Mouse (Mus musculus) heart, embryonic 11.5 days (tissue): ENCODE results near the gene Gm13119. TPM values are rescaled to one million over a fixed set of nuclear protein-coding genes. Genes with fewer than 3 reads are reported as not detected.
"Not testable (repeated sequence)": the region's sequence is repeated elsewhere in the genome, so short reads cannot be mapped to it uniquely, and the experiment has no call there.

Experiments
- ATAC-seq: fragments of 200-750 bp; cut with Nextera tagmentation; replicated peaks from 2 replicates; pipeline ENCODE4 v1.8.0; 2017; ENCODE audit warnings: moderate library complexity; ENCODE audit not compliant: insufficient number of reproducible peaks, low FRiP score, low TSS enrichment
- H3K27ac ChIP-seq: fragments of 300-500 bp; sonication (generic); 2 replicates; pipeline ENCODE4 v1.5.1; 2014; ENCODE audit warnings: mild to moderate bottlenecking, low read depth, low read length
- H3K27me3 ChIP-seq: fragments of 300-500 bp; sonication (generic); 2 replicates; pipeline ENCODE4 v1.6.1; 2014; ENCODE audit warnings: mild to moderate bottlenecking, low read length, mixed read lengths; ENCODE audit not compliant: control insufficient read depth, insufficient read depth
- H3K36me3 ChIP-seq: fragments of 300-500 bp; sonication (generic); 2 replicates; pipeline ENCODE4 v1.6.1; 2014; ENCODE audit warnings: mild to moderate bottlenecking, low read length, moderate library complexity, mixed read lengths; ENCODE audit not compliant: control insufficient read depth, insufficient read depth
- H3K4me1 ChIP-seq: fragments of 300-500 bp; sonication (generic); 2 replicates; pipeline ENCODE4 v1.6.1; 2014; ENCODE audit warnings: low read length; ENCODE audit not compliant: control insufficient read depth, insufficient read depth
- H3K4me2 ChIP-seq: fragments of 300-500 bp; sonication (generic); 2 replicates; pipeline ENCODE4 v1.6.1; 2014; ENCODE audit warnings: mild to moderate bottlenecking, moderate library complexity
- H3K4me3 ChIP-seq: fragments of 300-500 bp; sonication (generic); 2 replicates; pipeline ENCODE4 v1.5.1; 2014; ENCODE audit warnings: low read depth, low read length
- H3K9ac ChIP-seq: fragments of 300-500 bp; sonication (generic); 2 replicates; pipeline ENCODE4 v1.6.1; 2014; ENCODE audit warnings: mild to moderate bottlenecking, low read depth, low read length, moderate library complexity
- H3K9me3 ChIP-seq: fragments of 300-500 bp; sonication (generic); replicated peaks from 2 replicates; pipeline ENCODE4 v1.6.1; 2016; ENCODE audit warnings: low read length; ENCODE audit not compliant: control insufficient read depth
- WGBS: fragments of 180-500 bp; shearing (Covaris S2); extraction: QIAGEN DNeasy Blood & Tissue Kit; methylation state at CpG from one replicate; pipeline ENCODE4 v1.1.7; 2014; ENCODE audit not compliant: insufficient replicate concordance; 5-methylcytosine and 5-hydroxymethylcytosine counted together
- polyA plus RNA-seq: library from polyadenylated mRNA; unstranded; fragments of >200 nt; fragmentation: Nextera tagmentation; extraction: Ambion mirVana; gene quantifications from 2 replicates; pipeline ENCODE4 v1.2.1, GENCODE M21; 2014

Gene Gm13119
- polyA plus RNA-seq = not detected in 2 replicates

DNA sequence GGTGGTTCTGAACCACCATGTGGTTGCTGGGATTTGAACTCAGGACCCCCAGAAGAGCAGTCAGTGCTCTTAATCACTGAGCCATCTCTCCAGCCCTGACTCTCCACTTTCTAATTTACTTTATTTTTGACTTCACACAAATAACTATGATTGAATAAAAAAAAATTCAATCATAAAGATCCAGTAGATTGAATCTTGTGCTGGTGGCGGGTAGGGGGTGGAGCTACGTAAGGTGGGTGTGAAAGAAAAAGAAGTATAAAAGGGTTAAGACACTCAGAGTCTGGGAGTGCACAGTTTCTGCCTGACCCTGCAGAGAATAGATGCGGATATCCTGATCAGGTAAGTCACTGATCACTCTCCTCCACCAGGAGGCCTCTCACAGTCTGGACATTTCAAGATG, at the start of gene Gm13119:
Gene Gm13119 (plus strand): TSS at position 301 of the 400 bp plus-strand sequence.
- H3K4me3 ChIP-seq, H3K9me3 ChIP-seq, H3K9ac ChIP-seq, H3K27ac ChIP-seq, H3K4me2 ChIP-seq, H3K4me1 ChIP-seq, ATAC-seq, H3K27me3 ChIP-seq, H3K36me3 ChIP-seq: not testable (repeated sequence)
- WGBS = 85% methylated on average over 3 of the region's 3 CpGs

DNA sequence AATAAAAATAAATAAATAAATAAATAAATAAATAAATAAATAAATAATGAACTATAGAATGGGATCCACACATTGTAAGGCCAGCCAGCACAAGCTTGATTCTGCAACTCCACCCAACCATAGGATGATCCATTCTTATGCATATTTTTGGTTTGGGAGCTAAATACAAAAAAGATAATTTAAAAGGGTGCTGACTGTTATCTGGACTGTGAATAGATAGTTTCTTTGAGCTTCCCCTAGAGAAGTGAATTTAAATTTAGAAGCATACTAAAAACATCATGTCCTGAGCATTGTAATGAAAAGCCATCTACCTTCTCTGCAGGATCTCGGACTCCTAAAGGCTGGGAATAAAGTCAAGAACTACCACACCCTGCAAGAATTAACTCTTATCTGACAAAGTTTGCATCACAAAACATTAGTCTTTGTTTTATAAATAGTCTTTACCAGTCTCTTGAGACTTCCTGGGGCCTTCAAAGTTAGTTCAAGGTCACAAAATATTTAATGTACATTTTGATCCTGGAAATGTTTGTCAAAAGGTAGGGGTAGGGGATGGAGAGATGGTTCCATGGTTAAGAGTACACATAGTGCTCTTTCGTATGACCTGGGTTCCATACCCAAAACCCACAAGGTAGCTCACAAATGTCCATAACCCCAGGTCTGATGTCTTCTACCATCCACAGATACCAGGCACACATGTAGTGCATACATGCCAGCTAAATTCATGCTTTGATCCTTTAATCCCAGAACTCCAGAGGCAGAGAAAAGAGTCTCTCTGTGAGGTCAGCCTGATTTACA, 44.9 kb upstream of the Gm13119 start:
- not testable (repeated sequence) for H3K27ac ChIP-seq, H3K4me2 ChIP-seq, H3K4me1 ChIP-seq, H3K9ac ChIP-seq, H3K36me3 ChIP-seq, H3K4me3 ChIP-seq, H3K27me3 ChIP-seq, ATAC-seq, H3K9me3 ChIP-seq
- 78% methylated on average over 2 of the region's 2 CpGs for WGBS

DNA sequence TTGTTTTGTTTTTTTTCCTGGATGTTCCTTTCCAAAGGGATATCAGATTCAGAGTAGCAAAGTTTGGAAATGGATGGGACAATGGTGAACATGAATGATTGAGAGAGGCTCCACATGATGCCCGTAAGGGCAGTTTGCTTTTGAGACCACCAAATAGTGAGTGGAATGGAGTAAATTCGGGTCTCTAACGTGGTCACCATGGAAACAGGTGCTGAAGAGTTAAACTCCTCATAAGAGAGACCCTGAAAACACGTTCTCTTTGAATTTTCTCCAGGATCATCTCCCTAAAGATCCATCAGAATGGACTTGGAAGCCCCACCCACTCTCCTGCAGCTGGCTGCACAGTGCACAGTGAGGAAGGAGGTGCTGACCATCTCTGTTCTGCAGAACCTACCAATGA, 27.8 kb upstream of the Gm13119 start, which contains the start of gene Gm13128:
Gene Gm13128 (plus strand): TSS at position 301 of the 400 bp plus-strand sequence.
- not testable (repeated sequence) for H3K27ac ChIP-seq, H3K4me1 ChIP-seq, H3K4me3 ChIP-seq, H3K36me3 ChIP-seq, H3K4me2 ChIP-seq, H3K27me3 ChIP-seq, H3K9me3 ChIP-seq, ATAC-seq, H3K9ac ChIP-seq
- 59% methylated on average over 4 of the region's 4 CpGs for WGBS

DNA sequence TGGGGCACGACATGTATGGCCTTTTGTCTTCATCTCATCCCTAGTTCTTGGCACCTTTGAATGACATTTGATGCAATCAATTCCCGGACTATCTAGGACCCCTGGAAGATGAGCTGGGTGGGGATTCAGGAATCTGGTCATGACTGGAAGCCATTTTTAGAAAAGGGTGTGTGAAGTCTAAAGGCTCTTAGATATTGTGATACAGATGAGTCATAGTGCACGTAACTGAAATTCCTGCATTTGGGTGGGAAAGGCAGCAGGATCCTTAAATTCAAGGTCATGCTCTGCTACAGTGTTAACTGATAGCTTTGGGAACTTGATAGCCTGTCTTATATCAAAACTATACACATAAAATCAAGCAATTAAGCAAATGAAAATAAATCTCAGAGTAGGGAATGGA, 21.9 kb upstream of the Gm13119 start:
- not testable (repeated sequence) for ATAC-seq, H3K27ac ChIP-seq, H3K4me3 ChIP-seq, H3K27me3 ChIP-seq, H3K9me3 ChIP-seq, H3K36me3 ChIP-seq, H3K4me2 ChIP-seq, H3K4me1 ChIP-seq, H3K9ac ChIP-seq
- WGBS = 74% methylated on average over 2 of the region's 3 CpGs

DNA sequence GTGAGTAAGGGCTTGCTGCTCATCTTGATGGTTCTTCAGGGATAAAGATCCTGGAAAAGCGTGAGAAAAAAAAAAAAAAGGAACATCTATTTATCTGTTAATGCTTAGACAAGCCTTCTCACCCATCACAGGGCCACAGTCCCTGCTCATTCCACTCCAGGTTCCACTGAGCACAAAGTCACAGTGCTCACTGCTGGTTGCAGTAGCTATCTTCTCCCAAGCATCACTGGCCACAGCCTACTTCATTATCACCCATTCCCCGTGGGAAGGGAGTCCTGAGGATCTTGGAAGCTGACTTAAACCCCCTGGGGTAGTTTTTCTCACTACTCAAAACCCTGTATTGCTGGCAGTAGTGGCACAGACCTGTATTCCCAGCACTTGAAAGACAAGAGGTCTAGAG, 20.2 kb downstream of the Gm13119 start, which contains the start of gene Pramef20:
Gene Pramef20 (minus strand): TSS at position 23 of the 400 bp plus-strand sequence.
- H3K9ac ChIP-seq = no peak within 1 kb of the TSS
- H3K9me3 ChIP-seq = peaks cover 4% of the 10 kb centered on the region; the same call in 1 of the 2 replicates
- WGBS = 31% methylated on average over 2 of the region's 2 CpGs
- no peak for ATAC-seq
- H3K4me2 ChIP-seq = no peak within 1 kb of the TSS
- no peak within 1 kb of the TSS for H3K4me3 ChIP-seq
- no peaks in the 10 kb centered on the region for H3K36me3 ChIP-seq
- H3K27me3 ChIP-seq = no peaks in the 10 kb centered on the region
- no peak within 1 kb of the TSS for H3K27ac ChIP-seq
- H3K4me1 ChIP-seq = no peaks in the 10 kb centered on the region

DNA sequence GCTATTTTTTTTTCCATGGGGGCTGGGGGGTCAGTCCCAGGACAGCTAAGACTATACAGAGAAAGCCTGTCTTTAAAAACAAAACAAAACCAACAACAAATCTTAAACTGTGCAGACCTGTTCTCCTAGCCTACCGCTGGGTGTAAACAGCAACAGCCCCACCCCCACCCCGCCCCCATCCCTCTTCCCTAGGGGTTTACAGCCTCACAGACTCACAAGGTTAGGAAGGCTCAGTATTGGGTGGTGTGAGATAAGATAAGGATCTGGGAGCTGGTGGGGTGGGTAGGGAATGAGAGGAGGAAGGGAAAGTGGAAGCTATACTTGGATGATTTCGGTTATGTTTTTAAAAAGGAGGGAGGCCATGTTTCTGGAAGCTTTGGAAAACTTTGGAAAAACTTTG, 38.6 kb downstream of the Gm13119 start:
- no peaks in the 10 kb centered on the region for H3K36me3 ChIP-seq
- no peaks in the 10 kb centered on the region for H3K27me3 ChIP-seq
- ATAC-seq = no peak
- H3K27ac ChIP-seq = no peak overlapping the region
- H3K9ac ChIP-seq = no peak overlapping the region
- H3K4me2 ChIP-seq = no peak overlapping the region
- H3K9me3 ChIP-seq = no peaks in the 10 kb centered on the region
- H3K4me1 ChIP-seq = no peaks in the 10 kb centered on the region
- H3K4me3 ChIP-seq = no peak overlapping the region
- WGBS = 39% methylated on average over 3 of the region's 3 CpGs

DNA sequence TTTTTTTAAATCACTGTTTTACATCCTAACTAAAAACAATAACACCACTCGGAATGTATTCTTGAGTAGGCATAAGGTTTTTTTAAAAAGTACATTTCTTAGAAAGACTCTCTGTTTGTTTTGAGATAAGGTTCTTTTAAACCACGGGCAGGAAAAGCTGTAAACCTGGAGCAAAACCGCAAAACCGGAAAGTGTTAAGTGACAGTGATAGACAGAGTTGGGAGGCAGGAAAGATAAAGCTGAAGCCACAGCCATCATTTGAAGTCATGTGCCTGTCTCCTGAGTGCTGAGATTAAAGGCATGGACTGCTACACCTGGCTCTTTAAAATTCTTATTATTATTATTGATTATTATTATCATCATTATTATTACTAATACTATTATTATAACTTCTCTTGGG, 45.0 kb downstream of the Gm13119 start:
- Histone ChIP-seq H3K27me3 (no peaks in the 10 kb centered on the region), H3K4me3 (no peak overlapping the region), H3K27ac (no peak overlapping the region), H3K9ac (no peak overlapping the region), H3K4me1 (no peaks in the 10 kb centered on the region), H3K4me2 (no peak overlapping the region), H3K36me3 (no peaks in the 10 kb centered on the region), H3K9me3 (no peaks in the 10 kb centered on the region)
- 11% methylated on average over 4 of the region's 4 CpGs for WGBS
- no peak for ATAC-seq

DNA sequence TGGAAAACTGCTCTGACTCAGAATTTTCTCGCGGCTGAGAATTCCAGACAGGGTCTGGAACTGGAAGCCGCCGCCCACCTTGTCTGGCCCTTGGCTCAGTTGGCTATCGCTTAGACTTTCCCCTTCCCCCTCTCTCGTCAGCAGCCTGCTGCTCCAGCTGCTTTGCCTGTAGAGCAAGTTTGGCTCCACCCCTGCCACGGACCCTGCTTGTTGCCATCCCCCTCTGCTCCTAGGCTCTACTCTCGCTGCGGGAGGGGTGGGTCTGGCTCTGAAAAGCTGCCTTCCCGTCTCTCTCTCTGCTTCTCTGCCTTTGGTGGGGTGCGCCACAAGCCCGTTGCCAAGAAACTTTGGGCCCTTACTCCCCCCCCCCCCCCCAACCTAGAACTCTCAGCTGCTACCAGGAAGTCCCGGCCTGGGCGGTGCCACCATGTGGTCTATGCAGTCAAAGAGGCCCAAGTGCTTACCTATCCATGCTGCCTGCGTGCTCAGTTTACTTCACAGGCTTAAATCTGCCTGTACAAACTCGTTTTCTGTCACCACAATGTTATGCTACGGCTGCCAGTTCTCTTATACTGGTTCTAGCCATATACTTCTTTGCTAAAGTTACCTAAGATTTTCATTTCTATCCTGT, 46.8 kb downstream of the Gm13119 start:
- no peaks in the 10 kb centered on the region for H3K36me3 ChIP-seq
- ATAC-seq = peak; percentile 86
- H3K9me3 ChIP-seq = no peaks in the 10 kb centered on the region
- peak overlapping the region; percentile 57; the same call in 1 of the 2 replicates for H3K27ac ChIP-seq
- no peaks in the 10 kb centered on the region for H3K4me1 ChIP-seq
- WGBS = 5% methylated on average over 17 of the region's 17 CpGs
- peak overlapping the region; percentile 62; the same call in 1 of the 2 replicates for H3K9ac ChIP-seq
- no peaks in the 10 kb centered on the region for H3K27me3 ChIP-seq
- H3K4me3 ChIP-seq = peak overlapping the region; percentile 39
- H3K4me2 ChIP-seq = peak overlapping the region; percentile 59
